Mouse (Mus musculus): Measurements from ENCODE around the gene Srsf9. TPM values are rescaled to one million over a fixed set of nuclear protein-coding genes. Genes with fewer than 3 reads are reported as not detected.
A peak's percentile ranks its signal among the peaks of the same experiment; 100 is the strongest.

The Srsf9 gene
- total and polyA plus RNA-seq, 2 experiments from 2014 or later: 41.1 to 67.5 TPM

GRCm38 (mm10) chr5:115316968-115317644 lies 9.9 kb upstream of the Srsf9 start:
- no peak overlapping the region for H3K9ac ChIP-seq (replicated peaks; ENCODE audit: low read depth, low read length)
- WGBS: 16% methylated on average over 14 of the region's 14 CpGs
- peak overlapping the region; percentile 17; the same call in 1 of the 2 replicates for H3K27ac ChIP-seq (ENCODE audit: low read depth)
- H3K27me3 ChIP-seq (ENCODE audit: control insufficient read depth, insufficient read depth, low read length): no peaks in the 10 kb centered on the region
- ATAC-seq (ENCODE audit: insufficient read depth, low read depth): no peak
- no peak for TF ChIP-seq CTCF (IDR thresholded peaks at IDR 0.05; ENCODE audit: low read depth)
- TF ChIP-seq EP300 (IDR thresholded peaks at IDR 0.05; ENCODE audit: low read depth): no peak
- no peak for DNase-seq (ENCODE audit: low spot score)
- H3K4me1 ChIP-seq (ENCODE audit: control insufficient read depth, insufficient read depth): peaks cover 10% of the 10 kb centered on the region
- no peaks in the 10 kb centered on the region for H3K9me3 ChIP-seq (replicated peaks; ENCODE audit: control insufficient read depth, low read length)
- no peak overlapping the region for H3K4me2 ChIP-seq (ENCODE audit: low read depth, low read length)
- no peaks in the 10 kb centered on the region for H3K36me3 ChIP-seq (replicated peaks; ENCODE audit: control insufficient read depth, insufficient read depth, low read length)
- H3K4me3 ChIP-seq (ENCODE audit: low read depth, low read length): no peak overlapping the region

DNA sequence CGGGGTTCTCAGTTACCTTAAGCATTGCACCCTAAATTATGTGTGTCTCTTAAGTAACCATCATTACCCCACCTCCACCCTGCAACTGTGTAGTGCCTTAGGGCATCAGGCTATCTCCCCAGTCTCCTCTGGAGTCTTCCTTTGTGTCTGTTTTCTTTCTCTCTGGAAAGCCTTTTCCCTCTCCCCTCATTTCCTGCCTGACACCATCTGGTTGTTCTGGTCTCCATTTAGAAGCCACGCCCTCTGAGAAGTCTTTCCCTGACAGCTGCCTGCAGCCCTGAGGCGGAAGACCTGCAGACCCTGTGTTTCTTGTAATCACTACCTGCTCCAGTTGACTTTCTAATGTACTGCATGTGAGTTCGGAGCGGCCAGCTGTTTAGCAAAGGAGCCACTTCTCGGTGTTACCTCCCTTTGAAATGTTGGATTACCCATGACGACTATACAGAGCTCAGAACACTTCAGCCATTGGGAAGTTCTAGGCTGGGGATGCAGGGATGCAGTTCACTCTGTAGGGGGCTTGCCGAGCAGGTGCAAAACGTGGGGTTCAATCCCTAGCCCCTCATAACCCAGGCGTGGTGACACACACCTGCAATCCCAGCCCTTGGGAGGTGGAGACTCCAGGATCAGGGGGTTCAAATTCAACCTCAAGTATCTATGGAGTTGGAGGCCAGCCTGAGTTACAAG lies 9.2 kb upstream of the Srsf9 start:
- DNase-seq (ENCODE audit: low spot score) (peak; percentile 62), ATAC-seq (ENCODE audit: insufficient read depth, low read depth) (no peak)
- no peaks in the 10 kb centered on the region for H3K27me3 ChIP-seq (ENCODE audit: control insufficient read depth, insufficient read depth, low read length)
- H3K36me3 ChIP-seq (replicated peaks; ENCODE audit: control insufficient read depth, insufficient read depth, low read length): no peaks in the 10 kb centered on the region
- H3K4me2 ChIP-seq (ENCODE audit: low read depth, low read length): no peak overlapping the region
- H3K9me3 ChIP-seq (replicated peaks; ENCODE audit: control insufficient read depth, low read length): no peaks in the 10 kb centered on the region
- H3K27ac ChIP-seq (ENCODE audit: low read depth): peak overlapping the region; percentile 17; the same call in 1 of the 2 replicates
- TF ChIP-seq EP300 (IDR thresholded peaks at IDR 0.05; ENCODE audit: low read depth) (no peak), CTCF (IDR thresholded peaks at IDR 0.05; ENCODE audit: low read depth) (no peak)
- no peak overlapping the region for H3K9ac ChIP-seq (replicated peaks; ENCODE audit: low read depth, low read length)
- H3K4me1 ChIP-seq (ENCODE audit: control insufficient read depth, insufficient read depth): peaks cover 9% of the 10 kb centered on the region
- 21% methylated on average over 10 of the region's 10 CpGs for WGBS
- no peak overlapping the region for H3K4me3 ChIP-seq (ENCODE audit: low read depth, low read length)

- peak; percentile 83 for ATAC-seq (ENCODE audit: insufficient read depth, low read depth)
- Histone ChIP-seq H3K9me3 (replicated peaks; ENCODE audit: control insufficient read depth, low read length) (no peaks in the 10 kb centered on the region), H3K27ac (ENCODE audit: low read depth) (peak overlapping the region; percentile 75; the same call in 1 of the 2 replicates), H3K36me3 (replicated peaks; ENCODE audit: control insufficient read depth, insufficient read depth, low read length) (no peaks in the 10 kb centered on the region), H3K4me3 (ENCODE audit: low read depth, low read length) (peak overlapping the region; percentile 46), H3K9ac (replicated peaks; ENCODE audit: low read depth, low read length) (peak overlapping the region; percentile 53; the same call in 1 of the 2 replicates), H3K27me3 (ENCODE audit: control insufficient read depth, insufficient read depth, low read length) (no peaks in the 10 kb centered on the region), H3K4me1 (ENCODE audit: control insufficient read depth, insufficient read depth) (peaks cover 4% of the 10 kb centered on the region; the same call in 1 of the 2 replicates), H3K4me2 (ENCODE audit: low read depth, low read length) (peak overlapping the region; percentile 83)
- peak; percentile 60 for TF ChIP-seq CTCF (IDR thresholded peaks at IDR 0.05; ENCODE audit: low read depth)
- no peak for TF ChIP-seq EP300 (IDR thresholded peaks at IDR 0.05; ENCODE audit: low read depth)
- DNase-seq (ENCODE audit: low spot score): peak; percentile 83
- WGBS: 1% methylated on average over 22 of the region's 22 CpGs
These were observed 7.7 kb upstream of the Srsf9 start for GRCm38 (mm10) chr5:115319004-115319940.

DNA sequence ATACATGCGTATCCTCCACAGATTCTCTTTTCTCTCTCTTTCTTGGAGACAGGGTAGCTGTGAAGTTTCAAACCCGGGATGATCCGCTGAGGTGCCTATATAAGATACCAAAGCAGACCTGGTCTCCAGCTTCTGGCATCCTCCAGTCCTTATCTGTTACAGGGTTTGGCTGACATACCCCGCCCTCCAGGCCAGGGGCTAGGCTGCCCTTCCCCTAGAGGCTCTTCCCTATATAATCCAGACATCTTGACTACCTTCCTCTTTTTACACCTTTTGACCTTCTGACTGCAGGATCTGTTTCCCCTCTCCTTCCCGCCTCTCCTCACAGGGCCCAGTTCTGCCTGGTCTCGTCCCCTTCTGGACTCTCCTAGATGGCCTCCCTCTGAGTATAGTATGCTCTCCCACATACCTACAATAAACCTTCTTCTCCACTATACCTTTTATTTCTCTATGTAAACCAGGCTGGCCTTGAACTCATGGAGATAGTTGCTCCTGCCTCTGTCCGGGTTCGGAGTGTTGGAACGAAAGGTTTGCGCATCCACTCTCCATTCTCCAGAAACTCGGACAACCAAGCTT lies 633 bp upstream of the Srsf9 start:
- Histone ChIP-seq H3K36me3 (replicated peaks; ENCODE audit: control insufficient read depth, insufficient read depth, low read length) (peaks cover 13% of the 10 kb centered on the region), H3K4me3 (ENCODE audit: low read depth, low read length) (peak overlapping the region; percentile 87), H3K9me3 (replicated peaks; ENCODE audit: control insufficient read depth, low read length) (no peaks in the 10 kb centered on the region), H3K4me1 (ENCODE audit: control insufficient read depth, insufficient read depth) (peaks cover 29% of the 10 kb centered on the region), H3K27me3 (ENCODE audit: control insufficient read depth, insufficient read depth, low read length) (no peaks in the 10 kb centered on the region), H3K9ac (replicated peaks; ENCODE audit: low read depth, low read length) (peak overlapping the region; percentile 91), H3K4me2 (ENCODE audit: low read depth, low read length) (peak overlapping the region; percentile 97), H3K27ac (ENCODE audit: low read depth) (peak overlapping the region; percentile 84)
- no peak for TF ChIP-seq CTCF (IDR thresholded peaks at IDR 0.05; ENCODE audit: low read depth)
- TF ChIP-seq EP300 (IDR thresholded peaks at IDR 0.05; ENCODE audit: low read depth): no peak
- DNase-seq (ENCODE audit: low spot score) (no peak), ATAC-seq (ENCODE audit: insufficient read depth, low read depth) (peak; percentile 23; the same call in 1 of the 2 replicates)
- WGBS: 14% methylated on average over 11 of the region's 11 CpGs
